Mouse (Mus musculus) spleen, adult 2 months (tissue): ENCODE results near the gene Colgalt1.

Source experiments
- CTCF ChIP-seq: fragments of 200-500 bp; IDR thresholded peaks from 2 replicates; pipeline ENCODE4 v1.5.1; 2011; ENCODE audit warnings: mild to moderate bottlenecking, inconsistent platforms; ENCODE audit not compliant: insufficient read depth, insufficient read length, insufficient replicate concordance; ENCODE audit errors: extremely low read depth
- POLR2A ChIP-seq: fragments of 200-500 bp; IDR thresholded peaks from 2 replicates; pipeline ENCODE4 v1.6.1; 2011; ENCODE audit warnings: low read depth, low read length, inconsistent platforms

- no peak for TF ChIP-seq CTCF
- TF ChIP-seq POLR2A, result no peak
Measured at GRCm38 (mm10) chr8:71638321-71638720, 27.5 kb downstream of the Colgalt1 start.
